Mouse (Mus musculus): ENCODE results near the gene Dnajc21.

DNA sequence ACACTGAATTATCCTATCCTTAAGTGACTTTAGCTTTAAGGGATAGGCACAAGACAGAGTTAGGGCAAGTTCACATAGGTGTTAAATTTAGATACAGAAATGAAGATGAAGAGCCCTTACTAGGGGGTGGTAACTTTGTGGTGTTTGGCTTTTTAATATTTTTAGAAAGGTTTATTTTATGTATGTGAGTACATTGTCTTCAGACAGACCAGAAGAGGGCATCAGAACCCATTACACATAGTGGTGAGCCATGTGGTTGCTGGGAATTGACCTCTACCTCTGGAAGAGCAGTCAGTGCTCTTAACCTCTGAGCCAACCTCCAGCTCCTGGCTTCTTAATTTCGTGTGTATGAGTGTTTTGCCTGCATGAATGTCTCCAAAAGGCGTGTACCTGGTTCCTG lies 16.9 kb upstream of the Dnajc21 start:
- TF ChIP-seq TCF12 (IDR thresholded peaks at IDR 0.05; ENCODE audit: low read depth, low read length) (no peak), CTCF (conservative IDR thresholded peaks at IDR 0.05 in 1 of 2, IDR thresholded peaks at IDR 0.05 in 1 of 2; ENCODE audit: low read depth in 2 of 2, low read length in 2 of 2) (peak in 1 of 2 experiments; percentile 55; a peak in 2 of 4 replicates), POLR2A (IDR thresholded peaks at IDR 0.05; ENCODE audit: low read depth, low read length) (peak; percentile 38; the same call in 1 of the 2 replicates), EP300 (IDR thresholded peaks at IDR 0.05; ENCODE audit: low read length) (no peak), BHLHE40 (IDR thresholded peaks at IDR 0.05; ENCODE audit: low read depth, low read length) (no peak), ZNF384 (IDR thresholded peaks at IDR 0.05; ENCODE audit: low read depth, low read length) (no peak), HCFC1 (IDR thresholded peaks at IDR 0.05; ENCODE audit: low read depth, low read length) (no peak), NRF1 (IDR thresholded peaks at IDR 0.05; ENCODE audit: low read depth, low read length) (no peak)
